Mouse (Mus musculus): ENCODE data around the gene Gm45711. TPM values are rescaled to one million over a fixed set of nuclear protein-coding genes. Genes with fewer than 3 reads are reported as not detected.
"Not testable (repeated sequence)": the region's sequence is repeated elsewhere in the genome, so short reads cannot be mapped to it uniquely, and the experiment has no call there.

The Gm45711 gene
- total RNA-seq (2021) = not detected

- intact Hi-C loops (cut with DNase I); DNase-seq (ENCODE audit: extremely low spot score in 1 of 2, low spot score in 2 of 2): not testable (repeated sequence)
Measured at GRCm38 (mm10) chr8:104309441-104310155, at the start of gene Gm45711, which contains the start of gene Cmtm1. Gm45711 (minus strand) TSS chr8:104310081. Cmtm1 (minus strand) TSS chr8:104310145.

DNA sequence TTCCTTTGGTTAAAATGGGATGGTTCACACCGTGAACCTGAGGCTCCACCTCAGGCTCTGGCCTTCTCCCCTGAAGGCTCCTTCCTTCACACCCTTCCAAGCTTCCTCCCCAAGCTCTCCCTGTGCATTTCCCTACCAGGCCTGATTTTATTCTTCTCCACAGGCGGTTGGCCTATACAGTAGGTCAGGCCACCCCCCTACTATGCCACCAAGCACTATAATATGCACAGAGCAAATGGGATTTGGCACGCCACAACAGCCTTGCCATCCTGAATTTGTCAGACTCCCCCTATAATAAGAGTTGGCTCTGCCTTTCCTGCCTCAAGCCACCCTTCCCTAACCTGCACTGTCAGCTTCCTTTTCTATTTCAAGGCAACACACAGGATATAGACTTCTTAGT, 48.8 kb upstream of the Gm45711 start:
- DNase-seq (ENCODE audit: extremely low spot score in 1 of 2, low spot score in 2 of 2) = no peak
- intact Hi-C loops (cut with DNase I) = no loop called here

DNA sequence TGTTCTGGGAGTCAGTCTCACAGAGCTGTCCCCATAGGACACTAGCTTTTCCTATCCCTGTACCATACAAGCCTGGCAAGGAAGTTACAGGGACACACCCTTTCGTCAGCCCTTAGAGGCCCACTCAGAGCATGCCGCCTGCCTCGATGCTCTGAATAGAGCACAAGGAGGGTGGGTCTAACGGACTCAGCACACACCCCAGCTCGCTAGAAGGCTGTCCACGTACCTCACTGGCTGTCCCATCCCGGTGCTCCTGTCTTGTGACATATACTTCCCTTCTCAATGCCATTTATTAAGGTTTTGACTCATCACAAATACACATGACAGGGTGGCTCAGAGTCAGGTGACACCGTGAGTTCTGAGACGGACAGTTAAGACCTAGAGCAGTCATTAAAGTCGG, 44.6 kb upstream of the Gm45711 start:
- intact Hi-C loops (cut with DNase I) = no loop called here
- no peak for DNase-seq (ENCODE audit: extremely low spot score in 1 of 2, low spot score in 2 of 2)

DNA sequence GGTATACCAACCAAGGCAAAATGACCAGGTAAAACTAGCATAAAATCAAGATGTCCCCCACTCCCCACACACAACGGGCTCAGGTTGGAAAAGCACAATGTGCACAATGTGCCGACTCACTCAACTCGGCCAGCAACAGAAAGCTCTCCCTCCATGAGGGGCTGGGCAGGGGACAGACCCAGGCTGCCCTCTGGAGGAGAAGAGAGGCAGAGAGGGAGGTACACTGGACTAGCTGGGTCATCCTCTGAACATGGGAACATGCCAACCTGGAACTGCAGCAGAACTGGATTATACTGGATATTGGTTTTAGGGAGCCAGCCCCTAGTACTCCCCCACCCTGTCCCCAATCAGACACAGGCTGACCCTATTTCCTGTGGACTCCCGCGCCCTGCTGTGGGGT, 43.3 kb upstream of the Gm45711 start:
- intact Hi-C loops (cut with DNase I) = no loop called here
- no peak for DNase-seq (ENCODE audit: extremely low spot score in 1 of 2, low spot score in 2 of 2)

DNA sequence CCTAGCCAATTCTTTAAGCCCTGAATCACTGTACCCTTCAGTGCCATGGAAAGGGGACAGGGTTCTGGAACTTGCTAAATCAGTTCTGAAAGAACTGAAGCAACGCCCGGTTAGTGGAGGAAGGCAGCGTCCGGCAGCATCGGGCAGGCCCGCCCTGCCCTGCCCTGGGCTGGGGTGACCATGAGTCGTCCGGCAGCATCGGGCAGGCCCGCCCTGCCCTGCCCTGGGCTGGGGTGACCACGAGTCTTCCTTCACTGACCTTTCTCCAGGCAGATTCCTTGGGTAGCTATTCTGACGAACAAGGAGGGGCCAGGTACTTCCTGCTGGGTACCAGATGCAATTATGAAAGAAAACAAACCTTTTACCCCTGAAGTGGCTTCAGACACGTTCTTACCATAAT, 40.2 kb upstream of the Gm45711 start:
- intact Hi-C loops (cut with DNase I) = no loop called here
- DNase-seq (ENCODE audit: extremely low spot score in 1 of 2, low spot score in 2 of 2) = no peak

GRCm38 (mm10) chr8:104348971-104349370, 39.1 kb upstream of the Gm45711 start:
- no peak for DNase-seq (ENCODE audit: extremely low spot score in 1 of 2, low spot score in 2 of 2)
- intact Hi-C loops (cut with DNase I) = loop anchor here (5.0 to 10.0 kb wide), 2 partner anchors 204 to 218 kb away; no protein-coding TSS in a partner anchor

- intact Hi-C loops (cut with DNase I) = loop anchor here (5.0 to 10.0 kb wide), 2 partner anchors 202 to 221 kb away; no protein-coding TSS in a partner anchor
- DNase-seq (ENCODE audit: extremely low spot score in 1 of 2, low spot score in 2 of 2) = no peak
Measured at GRCm38 (mm10) chr8:104346706-104347105, 36.8 kb upstream of the Gm45711 start.

DNA sequence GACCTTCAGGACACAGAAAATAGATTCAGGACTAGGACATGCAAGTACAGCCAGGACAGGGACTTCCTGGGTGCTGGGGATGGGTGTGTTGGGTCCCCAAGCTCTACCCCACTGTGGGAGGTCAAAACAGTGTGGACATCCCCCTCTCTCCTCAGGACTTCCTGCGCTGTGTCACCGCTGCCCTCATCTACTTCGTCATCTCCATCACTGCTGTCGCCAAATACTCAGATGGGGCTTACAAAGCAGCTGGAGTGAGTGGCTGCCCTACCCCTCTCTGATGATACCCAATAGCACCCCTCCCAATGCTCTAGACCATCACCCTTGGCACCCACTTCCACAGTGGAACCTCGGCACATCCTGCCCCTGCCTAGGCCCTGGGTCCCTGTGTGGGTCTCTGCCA, 34.7 kb upstream of the Gm45711 start:
- no peak for DNase-seq (ENCODE audit: extremely low spot score in 1 of 2, low spot score in 2 of 2)
- intact Hi-C loops (cut with DNase I) = loop anchor here (5.0 to 10.0 kb wide), 4 partner anchors 92 to 223 kb away; partner anchors contain the start of genes Cklf and Terb1

DNA sequence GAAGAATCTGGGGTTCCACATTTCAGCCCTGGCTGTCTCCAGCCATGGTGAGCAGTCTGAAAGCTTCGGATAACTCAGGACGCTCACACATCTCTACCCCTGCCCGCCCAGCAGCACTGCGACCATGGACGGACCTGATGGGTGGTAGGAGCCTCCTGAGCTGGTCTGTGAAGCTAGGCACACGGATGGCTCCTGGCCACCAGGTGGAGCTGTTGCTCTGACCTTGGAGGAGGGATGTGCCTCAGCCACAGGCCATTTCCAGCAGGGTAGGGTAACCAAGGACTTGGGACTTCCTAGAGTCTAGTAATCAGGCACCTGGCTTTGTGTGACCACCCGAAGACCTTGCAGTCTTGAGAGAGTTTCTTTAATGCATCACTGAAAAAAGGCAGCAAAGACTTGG, 34.1 kb upstream of the Gm45711 start:
- DNase-seq (ENCODE audit: extremely low spot score in 1 of 2, low spot score in 2 of 2) = peak; percentile 61 to 89
- intact Hi-C loops (cut with DNase I) = loop anchor here (2.0 to 10.0 kb wide), 4 partner anchors 92 to 199 kb away; partner anchors contain the start of genes Cklf, Dync1li2 and Terb1

DNA sequence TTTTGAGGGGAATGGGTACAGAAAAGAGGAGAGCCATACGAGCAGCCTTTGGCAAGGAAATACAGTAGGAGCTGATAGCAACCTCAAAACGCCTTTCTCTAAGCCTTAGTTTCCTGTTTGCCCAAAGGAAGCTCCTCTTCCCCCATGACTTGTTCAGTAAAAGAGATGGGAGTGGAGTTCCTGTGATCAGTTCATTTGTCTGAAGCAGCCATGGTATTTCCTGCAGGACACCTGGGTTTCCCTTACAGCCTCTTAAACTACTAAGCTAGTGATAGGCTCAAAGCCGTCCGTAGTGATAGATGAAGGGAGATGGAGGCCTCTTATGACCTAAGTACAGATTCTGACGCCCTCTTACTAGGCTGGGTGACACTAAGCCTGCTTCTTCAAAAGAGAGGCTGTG, 32.5 kb upstream of the Gm45711 start:
- DNase-seq (ENCODE audit: extremely low spot score in 1 of 2, low spot score in 2 of 2) = no peak
- intact Hi-C loops (cut with DNase I) = loop anchor here (2.0 to 10.0 kb wide), 4 partner anchors 90 to 198 kb away; partner anchors contain the start of genes Cklf, Dync1li2 and Terb1

GRCm38 (mm10) chr8:104341678-104342077, 31.8 kb upstream of the Gm45711 start:
- intact Hi-C loops (cut with DNase I) = loop anchor here (2.0 to 10.0 kb wide), 4 partner anchors 89 to 197 kb away; partner anchors contain the start of genes Cklf, Dync1li2 and Terb1
- DNase-seq (ENCODE audit: extremely low spot score in 1 of 2, low spot score in 2 of 2) = no peak

DNA sequence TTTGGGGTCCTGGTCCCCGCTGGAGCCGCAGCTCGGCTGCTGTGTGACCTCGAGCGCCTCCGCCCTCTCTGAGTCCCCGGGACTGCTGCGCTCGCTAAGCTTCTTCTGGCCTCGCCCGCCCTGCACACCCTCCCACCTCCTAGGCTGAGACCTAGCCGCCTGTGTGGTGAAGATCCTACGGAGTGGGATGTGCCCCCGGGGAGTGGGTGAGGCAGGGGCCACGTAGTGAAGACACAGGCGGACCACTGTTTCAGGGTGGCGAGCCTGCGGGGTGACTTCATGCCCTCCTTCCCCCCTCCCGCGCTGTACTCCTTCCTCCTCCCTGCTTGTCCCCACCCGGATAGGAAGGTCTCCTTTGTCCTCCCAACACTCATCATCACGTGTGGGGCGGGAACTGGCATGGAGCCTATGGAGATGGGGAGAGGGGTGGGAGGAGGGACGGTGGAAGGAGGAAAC, 31.3 kb upstream of the Gm45711 start:
- intact Hi-C loops (cut with DNase I) = loop anchor here (5.0 to 10.0 kb wide), 3 partner anchors 89 to 196 kb away; partner anchors contain the start of genes Cklf and Terb1

GRCm38 (mm10) chr8:104340233-104341105, 30.6 kb upstream of the Gm45711 start:
- DNase-seq (ENCODE audit: extremely low spot score in 1 of 2, low spot score in 2 of 2) = peak; percentile 63 to 90
- intact Hi-C loops (cut with DNase I) = loop anchor here (5.0 to 10.0 kb wide), 3 partner anchors 88 to 196 kb away; partner anchors contain the start of genes Cklf and Terb1

More for the DNA sequence above, 31.3 kb upstream of the Gm45711 start:
- peak in 1 of 2 experiments; percentile 88 for DNase-seq (ENCODE audit: extremely low spot score in 1 of 2, low spot score in 2 of 2)

- DNase-seq (ENCODE audit: extremely low spot score in 1 of 2, low spot score in 2 of 2) = no peak
- intact Hi-C loops (cut with DNase I) = loop anchor here (5.0 to 10.0 kb wide), 3 partner anchors 88 to 195 kb away; partner anchors contain the start of genes Cklf and Terb1
Measured at GRCm38 (mm10) chr8:104339983-104340232, 30.0 kb upstream of the Gm45711 start.

DNA sequence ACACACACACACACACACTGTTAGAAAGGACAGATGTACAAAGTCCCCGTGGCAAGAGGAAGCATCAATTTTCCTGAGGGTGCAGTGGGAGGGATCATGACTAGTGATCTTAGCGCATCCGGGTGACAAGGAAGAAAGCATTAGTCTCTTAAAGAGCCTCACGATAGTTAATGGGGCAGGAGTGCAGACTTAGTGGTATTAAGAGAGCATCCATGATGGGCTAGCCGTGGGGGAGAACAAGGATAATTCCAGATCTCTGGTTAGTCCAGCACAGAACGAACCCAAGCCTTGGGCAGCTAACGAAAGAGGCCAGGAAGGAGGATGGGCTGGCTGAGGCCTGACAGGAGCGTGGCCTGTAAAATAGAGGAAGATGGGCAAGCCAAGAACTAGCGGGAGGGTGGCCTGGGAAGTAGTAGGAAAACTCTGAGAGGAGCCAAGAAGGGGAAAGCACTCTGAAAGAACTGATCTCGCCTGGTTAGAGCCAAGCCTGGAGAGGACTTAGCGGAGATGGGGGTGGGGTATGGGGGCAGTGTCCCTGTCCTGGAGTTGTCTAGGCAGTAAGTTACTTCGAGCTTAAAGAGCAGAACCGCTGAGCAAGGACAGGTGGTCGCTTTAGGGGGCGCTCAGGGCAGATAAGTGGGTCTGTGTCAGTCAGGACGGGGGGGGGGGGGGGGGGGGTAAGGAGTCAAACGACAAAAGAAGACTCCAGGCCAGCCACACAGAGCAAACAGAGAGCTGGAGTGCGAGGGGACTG, 29.5 kb upstream of the Gm45711 start, which contains the start of gene Cmtm3:
Cmtm3 (plus strand) TSS at position 182 of the 754 bp plus-strand sequence.
- DNase-seq (ENCODE audit: extremely low spot score in 1 of 2, low spot score in 2 of 2) = peak in 1 of 2 experiments; percentile 53
- intact Hi-C loops (cut with DNase I) = no loop called here

DNA sequence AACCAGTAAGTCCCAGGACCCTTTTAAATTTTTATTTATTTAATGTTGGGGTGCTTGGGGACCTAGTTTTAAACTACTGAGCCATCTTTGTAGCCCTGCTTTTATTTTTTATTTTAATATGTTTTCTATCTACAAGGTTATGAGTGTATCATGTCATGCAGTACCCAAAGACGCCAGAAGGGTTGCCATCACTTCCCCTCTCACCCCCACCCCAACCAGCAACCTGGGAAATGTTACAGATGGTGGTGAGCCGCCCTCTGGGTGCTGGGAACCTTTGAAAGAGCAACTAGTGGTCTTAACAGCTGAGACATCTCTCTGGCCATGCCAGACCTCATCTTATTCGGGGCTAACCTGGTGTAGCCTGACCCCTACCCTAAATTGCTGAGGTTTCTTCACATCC, 28.0 kb upstream of the Gm45711 start:
- intact Hi-C loops (cut with DNase I) = no loop called here
- DNase-seq (ENCODE audit: extremely low spot score in 1 of 2, low spot score in 2 of 2) = no peak

DNA sequence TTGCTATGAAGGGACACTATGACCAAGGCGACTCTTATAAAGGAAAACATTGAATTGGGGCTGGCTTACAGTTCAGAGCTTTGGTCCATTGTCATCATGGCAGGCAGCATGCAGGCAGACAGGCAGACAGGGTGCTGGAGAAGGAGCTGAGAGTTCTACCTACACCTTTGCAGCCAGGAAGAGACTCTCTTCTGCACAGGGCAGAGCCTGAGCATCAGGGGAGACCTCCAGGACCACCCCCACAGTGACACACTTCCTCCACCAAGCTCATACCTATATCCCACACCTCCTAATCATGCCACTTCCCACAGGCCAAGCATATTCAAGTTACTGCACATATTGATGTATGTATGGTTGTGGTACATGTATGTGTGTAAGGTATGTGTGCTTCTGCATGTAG, 26.9 kb upstream of the Gm45711 start:
- intact Hi-C loops (cut with DNase I) = no loop called here
- no peak for DNase-seq (ENCODE audit: extremely low spot score in 1 of 2, low spot score in 2 of 2)

GRCm38 (mm10) chr8:104334196-104334595, 24.3 kb upstream of the Gm45711 start:
- intact Hi-C loops (cut with DNase I) = no loop called here
- DNase-seq (ENCODE audit: extremely low spot score in 1 of 2, low spot score in 2 of 2) = no peak

Data from left cerebral cortex, postnatal 10 days (tissue).